Mouse (Mus musculus) megakaryocyte, embryonic 14.5 days (primary cell): Measurements from ENCODE around the gene Gtpbp2. TPM values are rescaled to one million over a fixed set of nuclear protein-coding genes. Genes with fewer than 3 reads are reported as not detected.

Source experiments
- H3K27me3 ChIP-seq: replicated peaks from 2 replicates; pipeline ENCODE3; 2012; ENCODE audit warnings: inconsistent platforms
- H3K36me3 ChIP-seq: replicated peaks from 2 replicates; pipeline ENCODE3; 2012; ENCODE audit warnings: low read length, inconsistent platforms, mixed read lengths
- H3K4me1 ChIP-seq: 2 replicates; pipeline ENCODE4 v1.6.1; 2012; ENCODE audit warnings: inconsistent platforms
- H3K4me3 ChIP-seq: replicated peaks from 2 replicates; pipeline ENCODE3; 2012; ENCODE audit warnings: moderate library complexity, mild to moderate bottlenecking, inconsistent platforms
- H3K9me3 ChIP-seq: 2 replicates; pipeline ENCODE4 v1.6.1; 2012; ENCODE audit warnings: inconsistent platforms
- FLI1 ChIP-seq: IDR thresholded peaks from 2 replicates; pipeline ENCODE4 v1.6.1; 2012; ENCODE audit warnings: low read length, inconsistent platforms, mixed read lengths
- GATA1 ChIP-seq: IDR thresholded peaks from 3 replicates; pipeline ENCODE4 v1.6.1; 2012; ENCODE audit warnings: mixed read lengths, low read length, inconsistent platforms, borderline replicate concordance
- polyA plus RNA-seq: library from polyadenylated mRNA; stranded (reverse); fragments of >175 nt; gene quantifications from 2 replicates; pipeline ENCODE4 v1.2.3, GENCODE M21; 2012; ENCODE audit warnings: low replicate concordance; ENCODE audit not compliant: insufficient read depth

The Gtpbp2 gene
- polyA plus RNA-seq, 1 experiment: 69.9 TPM

DNA sequence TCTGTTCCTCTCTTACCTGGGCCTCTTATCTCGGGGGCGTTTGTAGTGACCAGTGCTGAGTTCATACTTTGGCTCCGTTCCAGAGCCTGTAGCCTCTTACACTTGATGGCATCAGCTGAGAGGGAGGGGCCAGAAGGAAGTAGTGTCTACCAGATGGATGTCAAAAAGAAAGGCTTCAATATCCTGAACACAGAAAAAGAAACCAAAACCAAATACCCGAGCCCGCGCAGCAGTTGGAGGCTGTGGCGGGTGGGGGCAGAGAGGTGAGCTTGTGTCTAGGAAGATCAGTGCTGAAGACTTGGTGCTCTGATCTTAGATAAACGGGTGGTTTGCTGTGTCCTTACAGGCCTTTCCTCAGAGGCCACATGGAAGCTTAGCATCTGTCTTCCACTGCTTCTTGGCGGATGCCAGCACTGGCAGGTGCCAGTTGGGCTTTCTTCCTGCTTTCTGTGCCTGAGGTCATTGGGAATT, 2.2 kb downstream of the Gtpbp2 start:
- H3K9me3 ChIP-seq: no peaks in the 10 kb centered on the region
- peaks cover 58% of the 10 kb centered on the region for H3K36me3 ChIP-seq
- peak overlapping the region; percentile 95 for H3K4me3 ChIP-seq
- H3K27me3 ChIP-seq: no peaks in the 10 kb centered on the region
- peaks cover 88% of the 10 kb centered on the region for H3K4me1 ChIP-seq
- no peak for TF ChIP-seq GATA1
- TF ChIP-seq FLI1: no peak

DNA sequence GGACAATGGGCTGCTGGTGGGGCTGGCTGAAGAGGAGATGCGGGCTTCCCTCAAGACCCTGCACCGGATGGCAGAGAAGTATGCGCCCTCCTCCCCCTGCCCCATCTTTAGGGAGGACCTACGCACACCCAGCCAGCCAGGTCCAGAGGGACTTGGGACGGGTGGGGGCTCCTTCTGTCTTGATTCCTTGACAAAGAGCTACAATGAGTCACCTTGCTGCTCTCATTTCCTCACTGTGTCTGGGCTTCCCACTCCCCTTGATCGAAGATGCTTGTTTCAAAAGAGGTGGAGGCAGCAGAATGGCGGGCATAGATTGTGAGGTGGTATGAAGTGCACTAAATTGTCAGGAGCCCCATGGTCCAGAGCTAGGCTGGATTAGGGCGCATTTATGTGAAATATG, 3.5 kb downstream of the Gtpbp2 start:
- H3K4me3 ChIP-seq: peak overlapping the region; percentile 18
- no peaks in the 10 kb centered on the region for H3K27me3 ChIP-seq
- H3K4me1 ChIP-seq: peaks cover 89% of the 10 kb centered on the region
- TF ChIP-seq FLI1 (no peak), GATA1 (no peak)
- no peaks in the 10 kb centered on the region for H3K9me3 ChIP-seq
- peaks cover 71% of the 10 kb centered on the region for H3K36me3 ChIP-seq

DNA sequence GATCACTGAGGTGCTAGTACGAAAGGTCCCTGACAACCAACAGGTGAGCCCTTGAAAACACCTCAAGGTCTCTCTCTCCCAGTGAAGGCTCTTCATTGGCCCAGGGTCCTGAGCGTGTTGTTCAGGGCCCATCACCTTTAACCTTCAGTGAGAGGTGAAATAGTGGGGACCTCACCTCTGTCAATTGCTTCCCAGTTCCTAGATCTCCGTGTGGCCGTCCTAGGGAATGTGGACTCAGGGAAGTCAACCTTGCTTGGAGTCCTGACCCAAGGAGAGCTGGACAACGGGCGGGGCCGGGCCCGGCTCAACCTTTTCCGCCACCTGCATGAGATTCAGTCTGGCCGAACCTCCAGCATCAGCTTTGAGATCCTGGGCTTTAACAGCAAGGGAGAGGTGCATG, 4.0 kb downstream of the Gtpbp2 start:
- Histone ChIP-seq H3K4me1 (peaks cover 89% of the 10 kb centered on the region), H3K9me3 (no peaks in the 10 kb centered on the region), H3K27me3 (no peaks in the 10 kb centered on the region), H3K4me3 (no peak overlapping the region), H3K36me3 (peaks cover 76% of the 10 kb centered on the region)
- TF ChIP-seq FLI1 (no peak), GATA1 (no peak)

DNA sequence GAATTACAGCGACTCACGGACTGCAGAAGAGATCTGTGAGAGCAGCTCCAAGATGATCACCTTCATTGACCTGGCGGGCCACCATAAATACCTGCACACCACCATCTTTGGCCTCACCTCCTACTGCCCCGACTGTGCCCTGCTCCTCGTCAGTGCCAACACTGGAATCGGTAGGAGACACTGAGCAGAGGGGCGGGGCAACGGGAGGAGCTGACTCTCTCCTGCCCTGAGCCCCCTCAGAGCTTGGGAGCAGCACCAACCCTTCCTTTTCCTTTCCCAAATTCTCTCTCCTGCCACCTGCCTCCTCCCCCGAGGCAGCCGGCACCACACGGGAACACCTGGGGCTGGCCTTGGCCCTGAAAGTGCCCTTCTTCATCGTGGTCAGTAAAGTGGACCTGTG, 4.6 kb downstream of the Gtpbp2 start:
- H3K4me1 ChIP-seq: peaks cover 90% of the 10 kb centered on the region
- H3K36me3 ChIP-seq: peaks cover 82% of the 10 kb centered on the region
- H3K9me3 ChIP-seq: no peaks in the 10 kb centered on the region
- peak overlapping the region; percentile 24 for H3K4me3 ChIP-seq
- TF ChIP-seq GATA1 (no peak), FLI1 (no peak)
- no peaks in the 10 kb centered on the region for H3K27me3 ChIP-seq

DNA sequence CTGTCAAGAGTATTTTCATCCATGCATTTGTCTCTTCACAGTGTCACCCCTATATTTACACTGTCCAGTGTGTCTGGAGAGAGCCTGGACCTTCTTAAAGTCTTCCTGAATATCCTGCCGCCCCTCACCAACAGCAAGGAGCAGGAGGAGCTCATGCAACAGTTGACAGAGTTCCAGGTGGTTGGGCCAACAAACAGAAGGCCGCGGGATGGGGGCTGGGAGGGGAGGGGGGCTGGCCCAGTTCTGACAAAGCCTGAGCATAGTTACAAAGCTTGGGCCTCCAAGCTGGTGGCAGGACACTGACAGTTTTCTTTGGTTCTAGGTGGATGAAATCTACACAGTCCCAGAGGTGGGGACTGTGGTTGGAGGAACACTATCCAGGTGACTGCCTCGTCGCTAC, 5.4 kb downstream of the Gtpbp2 start:
- H3K4me1 ChIP-seq: peaks cover 97% of the 10 kb centered on the region
- H3K4me3 ChIP-seq: no peak overlapping the region
- TF ChIP-seq FLI1: no peak
- no peak for TF ChIP-seq GATA1
- H3K36me3 ChIP-seq: peaks cover 90% of the 10 kb centered on the region
- H3K27me3 ChIP-seq: no peaks in the 10 kb centered on the region
- H3K9me3 ChIP-seq: no peaks in the 10 kb centered on the region

DNA sequence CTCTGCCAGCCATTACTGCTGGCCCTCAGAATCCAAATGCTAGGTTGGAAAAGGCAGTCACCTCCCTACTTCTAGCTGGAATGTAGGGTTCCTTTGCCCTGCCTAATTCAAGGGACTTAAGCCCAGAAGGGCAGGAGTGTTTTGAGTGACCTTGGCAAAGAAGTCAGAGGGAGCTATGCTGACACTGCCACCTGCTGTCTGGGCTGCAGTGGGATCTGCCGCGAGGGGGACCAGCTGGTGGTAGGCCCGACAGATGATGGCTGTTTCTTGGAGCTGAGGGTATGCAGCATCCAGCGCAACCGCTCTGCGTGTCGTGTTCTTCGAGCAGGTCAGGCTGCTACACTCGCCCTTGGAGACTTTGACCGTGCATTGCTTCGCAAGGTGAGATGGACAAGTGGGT, 6.2 kb downstream of the Gtpbp2 start:
- H3K4me1 ChIP-seq: peaks cover 95% of the 10 kb centered on the region
- peaks cover 95% of the 10 kb centered on the region for H3K36me3 ChIP-seq
- TF ChIP-seq FLI1: no peak
- TF ChIP-seq GATA1: no peak
- H3K9me3 ChIP-seq: no peaks in the 10 kb centered on the region
- peak overlapping the region; percentile 31 for H3K4me3 ChIP-seq
- H3K27me3 ChIP-seq: no peaks in the 10 kb centered on the region

DNA sequence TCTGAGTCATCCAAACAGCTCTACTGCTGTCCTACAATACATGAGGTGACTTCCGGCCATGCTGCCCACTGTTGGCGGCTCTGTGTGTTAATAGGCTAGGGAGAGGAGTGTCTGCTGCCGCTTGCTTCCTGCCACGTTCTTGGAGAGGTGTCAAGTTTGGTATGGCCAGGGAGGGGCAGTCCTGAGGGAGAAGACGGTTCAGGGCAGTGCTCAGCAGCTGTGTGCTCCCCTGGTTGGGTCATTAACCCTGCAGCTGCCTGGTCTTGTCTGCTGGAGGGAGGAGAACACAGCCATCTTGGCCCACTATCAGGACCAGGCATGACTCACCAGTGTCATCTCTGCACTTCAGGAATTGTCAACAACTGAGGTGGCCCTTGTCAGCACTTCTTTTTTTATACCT, 7.5 kb downstream of the Gtpbp2 start:
- no peak for TF ChIP-seq GATA1
- TF ChIP-seq FLI1: no peak
- Histone ChIP-seq H3K4me1 (peaks cover 95% of the 10 kb centered on the region), H3K9me3 (no peaks in the 10 kb centered on the region), H3K36me3 (peaks cover 97% of the 10 kb centered on the region), H3K4me3 (peak overlapping the region; percentile 73), H3K27me3 (no peaks in the 10 kb centered on the region)

DNA sequence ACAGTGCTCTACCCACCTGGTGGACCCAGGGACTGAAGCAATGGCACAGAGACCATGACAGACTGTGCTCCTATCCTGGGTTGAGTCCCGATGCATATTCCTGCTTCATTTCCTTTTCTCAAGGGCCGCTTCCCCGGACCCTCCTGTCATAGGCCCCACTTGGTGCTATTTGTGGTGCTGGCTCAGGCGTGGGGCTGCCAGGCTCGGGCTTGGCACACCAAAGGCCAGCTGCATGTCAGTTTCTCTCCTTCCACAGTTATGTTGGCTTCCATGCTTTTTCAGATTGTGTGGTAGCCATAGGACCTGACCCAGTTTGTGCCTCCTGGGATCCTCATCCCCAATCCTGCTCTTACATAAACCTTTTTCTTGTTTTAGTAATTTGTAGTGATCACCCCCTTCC, 7.9 kb downstream of the Gtpbp2 start:
- Histone ChIP-seq H3K27me3 (no peaks in the 10 kb centered on the region), H3K4me1 (peaks cover 93% of the 10 kb centered on the region), H3K9me3 (no peaks in the 10 kb centered on the region), H3K36me3 (peaks cover 94% of the 10 kb centered on the region), H3K4me3 (peak overlapping the region; percentile 73)
- no peak for TF ChIP-seq GATA1
- TF ChIP-seq FLI1: no peak

DNA sequence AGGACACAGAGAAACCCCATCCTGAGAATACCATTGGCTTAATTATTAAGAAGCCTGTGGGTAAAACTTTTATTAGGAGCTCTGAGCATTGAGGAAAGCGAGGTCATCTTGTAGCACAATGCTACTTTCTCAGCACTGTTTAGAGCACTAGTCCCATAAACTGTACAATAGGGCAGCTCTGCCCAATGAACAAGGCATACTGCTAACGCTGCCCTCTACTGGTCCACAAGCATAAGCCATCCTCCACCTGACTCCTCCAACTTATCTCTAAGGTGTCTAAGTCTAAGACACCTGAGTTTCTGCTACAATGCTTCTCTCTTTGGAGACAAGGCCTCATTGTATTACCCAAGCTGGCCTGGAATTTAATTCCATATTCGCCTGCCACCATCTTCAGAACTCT, 9.7 kb downstream of the Gtpbp2 start:
- no peaks in the 10 kb centered on the region for H3K9me3 ChIP-seq
- peaks cover 83% of the 10 kb centered on the region for H3K4me1 ChIP-seq
- TF ChIP-seq GATA1 (no peak), FLI1 (no peak)
- no peaks in the 10 kb centered on the region for H3K27me3 ChIP-seq
- H3K4me3 ChIP-seq: no peak overlapping the region
- peaks cover 85% of the 10 kb centered on the region for H3K36me3 ChIP-seq

DNA sequence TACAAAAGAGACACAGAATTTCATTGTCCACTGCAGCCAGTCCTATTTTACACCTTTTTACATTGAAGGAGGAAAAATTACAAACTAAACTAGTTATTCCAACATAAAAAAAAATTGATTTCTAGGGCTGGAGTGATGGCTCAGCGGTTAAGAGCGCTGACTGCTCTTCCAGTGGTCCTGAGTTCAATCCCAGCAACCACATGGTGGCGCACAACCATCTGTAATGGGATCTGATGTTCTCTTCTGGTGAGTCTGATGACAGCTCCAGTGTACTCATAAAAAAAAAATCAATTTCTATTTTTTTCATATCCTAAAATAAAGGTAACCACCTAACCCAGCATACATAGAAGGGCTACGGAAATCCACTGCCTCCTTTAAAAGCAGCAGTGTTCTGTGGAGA, 21.4 kb downstream of the Gtpbp2 start:
- H3K4me3 ChIP-seq: no peak overlapping the region
- H3K4me1 ChIP-seq: peaks cover 51% of the 10 kb centered on the region
- H3K27me3 ChIP-seq: no peaks in the 10 kb centered on the region
- TF ChIP-seq GATA1 (no peak), FLI1 (no peak)
- peaks cover 88% of the 10 kb centered on the region for H3K36me3 ChIP-seq
- H3K9me3 ChIP-seq: no peaks in the 10 kb centered on the region

DNA sequence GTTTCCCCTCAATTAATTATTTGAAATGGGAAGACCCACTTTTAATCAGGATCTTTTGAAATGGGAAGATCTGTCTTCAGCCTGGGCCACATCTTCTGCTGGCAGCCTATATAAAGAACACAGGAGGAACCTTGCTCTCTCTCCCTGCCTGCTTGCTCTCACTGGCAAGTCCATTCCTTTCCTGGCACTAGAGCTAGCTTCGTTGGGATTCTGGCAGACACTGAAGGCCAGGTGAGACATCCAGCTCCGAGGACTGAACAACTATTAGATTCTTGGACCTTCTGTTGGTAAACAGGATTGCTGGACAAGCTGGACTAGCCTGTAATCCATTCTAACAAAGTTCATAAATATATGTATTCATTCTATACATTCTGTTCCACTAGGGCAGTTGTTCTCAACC, 28.0 kb downstream of the Gtpbp2 start:
- no peaks in the 10 kb centered on the region for H3K27me3 ChIP-seq
- TF ChIP-seq FLI1: no peak
- no peak for TF ChIP-seq GATA1
- H3K36me3 ChIP-seq: peaks cover 91% of the 10 kb centered on the region
- H3K4me3 ChIP-seq: no peak overlapping the region
- no peaks in the 10 kb centered on the region for H3K9me3 ChIP-seq
- peaks cover 8% of the 10 kb centered on the region for H3K4me1 ChIP-seq

DNA sequence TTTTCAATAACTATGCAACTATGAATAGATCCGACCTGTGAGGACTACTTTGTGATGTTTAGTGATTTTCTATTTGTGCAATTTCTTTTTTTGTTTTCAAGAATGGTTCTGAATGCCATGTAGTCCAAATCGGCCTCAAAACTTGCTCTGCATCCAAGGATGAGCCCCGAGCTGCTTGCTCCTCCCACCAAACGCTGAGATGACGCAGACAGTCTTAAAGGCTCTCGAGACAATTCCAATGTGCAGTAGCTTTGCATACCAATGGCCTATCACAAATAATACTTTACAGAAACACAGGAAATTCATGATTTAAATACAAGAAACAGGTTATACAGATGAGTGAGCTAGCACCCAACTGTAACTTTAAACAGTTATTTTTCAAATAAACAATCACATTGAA, 40.3 kb downstream of the Gtpbp2 start:
- H3K9me3 ChIP-seq: no peaks in the 10 kb centered on the region
- peaks cover 38% of the 10 kb centered on the region for H3K4me1 ChIP-seq
- TF ChIP-seq GATA1 (no peak), FLI1 (no peak)
- peak overlapping the region; percentile 99 for H3K4me3 ChIP-seq
- peaks cover 55% of the 10 kb centered on the region for H3K36me3 ChIP-seq
- H3K27me3 ChIP-seq: no peaks in the 10 kb centered on the region
